Mouse (Mus musculus): ENCODE measurements around the gene Ifngr1. TPM values are rescaled to one million over a fixed set of nuclear protein-coding genes. Genes with fewer than 3 reads are reported as not detected.

The Ifngr1 gene
- polyA plus RNA-seq (2015; fragmentation: Nextera tagmentation; extraction: Ambion mirVana) = 108 and 115 TPM in 2 replicates

DNA sequence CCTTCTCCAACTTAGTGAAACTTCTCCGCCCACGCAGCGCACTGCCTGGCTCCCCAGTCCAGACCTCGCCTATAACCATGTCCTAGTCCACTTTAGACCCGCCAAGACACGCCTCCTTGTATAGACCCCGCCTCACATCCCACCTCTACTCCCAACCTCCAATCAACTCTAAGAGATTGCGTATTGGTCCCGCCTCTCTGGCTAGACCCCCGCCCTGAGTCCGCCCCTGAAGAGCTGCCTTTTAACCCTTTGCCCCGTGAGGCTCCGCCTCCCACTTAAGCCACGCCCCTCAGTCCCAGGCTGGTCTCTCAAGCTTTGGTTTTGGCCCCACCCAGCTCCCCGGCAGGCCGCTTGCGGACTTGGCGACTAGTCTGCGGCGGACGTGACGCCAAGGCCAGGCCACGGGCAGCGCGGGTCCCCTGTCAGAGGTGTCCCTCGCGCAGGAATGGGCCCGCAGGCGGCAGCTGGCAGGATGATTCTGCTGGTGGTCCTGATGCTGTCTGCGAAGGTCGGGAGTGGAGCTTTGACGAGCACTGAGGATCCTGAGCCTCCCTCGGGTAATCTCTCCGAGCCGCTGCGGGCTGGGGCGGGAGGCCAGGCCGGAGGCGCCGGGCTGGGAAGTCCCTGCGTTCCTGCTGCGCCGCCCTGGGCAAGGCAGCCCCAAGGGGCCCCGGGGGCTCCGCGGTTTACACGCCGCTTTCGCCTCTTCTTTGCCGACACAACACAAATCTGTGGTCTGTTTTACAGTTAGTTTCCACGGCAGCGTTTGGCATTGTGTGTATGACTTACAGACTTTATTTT is at the start of gene Ifngr1:
Ifngr1 (plus strand) TSS at position 309 of the 801 bp plus-strand sequence.
- no peaks in the 10 kb centered on the region for H3K27me3 ChIP-seq (replicated peaks; ENCODE audit: control insufficient read depth, insufficient read depth, low read length)
- H3K4me1 ChIP-seq (ENCODE audit: control insufficient read depth, insufficient read depth, low read length) = peaks cover 19% of the 10 kb centered on the region
- no peaks in the 10 kb centered on the region for H3K9me3 ChIP-seq (ENCODE audit: control insufficient read depth, low read length)
- peak within 1 kb of the TSS; percentile 68 for H3K4me3 ChIP-seq (ENCODE audit: low read length)
- peak within 1 kb of the TSS; percentile 90 for H3K9ac ChIP-seq (ENCODE audit: low read depth, low read length)
- peak within 1 kb of the TSS; percentile 96 for H3K27ac ChIP-seq (ENCODE audit: low read length)
- ATAC-seq = peak; percentile 95
- H3K4me2 ChIP-seq (ENCODE audit: low read depth, low read length) = peak within 1 kb of the TSS; percentile 60
- under 1% methylated on average over 52 of the region's 52 CpGs for WGBS
- no peaks in the 10 kb centered on the region for H3K36me3 ChIP-seq (ENCODE audit: control insufficient read depth, insufficient read depth, low read length)

DNA sequence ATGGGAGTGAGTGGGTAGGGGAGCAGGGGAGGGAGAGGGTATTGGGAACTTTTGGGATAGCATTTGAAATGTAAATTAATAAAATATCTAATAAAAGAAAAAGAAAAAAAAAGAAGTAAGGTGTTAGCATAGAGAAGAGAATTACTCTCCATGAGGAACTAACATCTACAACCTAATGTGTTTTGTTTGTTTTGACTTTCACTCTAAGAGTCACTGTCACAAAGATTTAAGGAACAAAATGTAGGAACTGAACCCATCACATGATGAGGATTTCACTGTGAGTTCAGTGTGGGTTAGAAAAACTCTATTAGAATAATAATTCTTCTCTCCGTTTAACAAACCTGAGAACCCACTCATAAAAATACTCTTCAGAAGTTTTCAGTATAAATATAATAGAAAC is 44.9 kb upstream of the Ifngr1 start:
- H3K27ac ChIP-seq (ENCODE audit: low read length) = no peak overlapping the region
- H3K4me2 ChIP-seq (ENCODE audit: low read depth, low read length) = no peak overlapping the region
- no peak overlapping the region for H3K4me3 ChIP-seq (ENCODE audit: low read length)
- WGBS = 91% methylated on average over 1 of the region's 1 CpGs
- H3K4me1 ChIP-seq (ENCODE audit: control insufficient read depth, insufficient read depth, low read length) = no peaks in the 10 kb centered on the region
- no peaks in the 10 kb centered on the region for H3K9me3 ChIP-seq (ENCODE audit: control insufficient read depth, low read length)
- ATAC-seq = no peak
- H3K36me3 ChIP-seq (ENCODE audit: control insufficient read depth, insufficient read depth, low read length) = no peaks in the 10 kb centered on the region
- no peaks in the 10 kb centered on the region for H3K27me3 ChIP-seq (replicated peaks; ENCODE audit: control insufficient read depth, insufficient read depth, low read length)
- H3K9ac ChIP-seq (ENCODE audit: low read depth, low read length) = no peak overlapping the region

DNA sequence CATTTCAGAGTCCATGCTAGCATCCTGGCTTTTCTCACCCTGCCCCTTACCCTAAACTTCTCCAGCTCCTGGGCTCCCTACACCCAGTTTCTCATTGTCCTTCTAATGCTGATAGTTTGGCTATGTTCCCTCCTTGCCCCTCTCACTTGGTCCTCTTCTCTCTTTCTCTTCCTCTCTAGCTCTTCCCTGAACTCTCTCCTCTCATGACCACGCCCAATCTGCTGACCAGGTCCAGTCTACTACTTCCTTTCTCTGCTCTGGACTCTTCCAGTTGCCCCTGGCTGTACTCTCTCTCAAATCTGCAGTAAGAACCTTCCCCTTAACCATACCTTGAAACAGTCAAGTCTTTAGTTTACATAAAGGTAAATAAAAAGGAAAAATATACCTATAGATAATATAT is 43.7 kb upstream of the Ifngr1 start:
- Histone ChIP-seq H3K36me3 (ENCODE audit: control insufficient read depth, insufficient read depth, low read length) (no peaks in the 10 kb centered on the region), H3K4me1 (ENCODE audit: control insufficient read depth, insufficient read depth, low read length) (no peaks in the 10 kb centered on the region), H3K4me3 (ENCODE audit: low read length) (no peak overlapping the region), H3K4me2 (ENCODE audit: low read depth, low read length) (no peak overlapping the region), H3K27ac (ENCODE audit: low read length) (no peak overlapping the region), H3K27me3 (replicated peaks; ENCODE audit: control insufficient read depth, insufficient read depth, low read length) (no peaks in the 10 kb centered on the region), H3K9ac (ENCODE audit: low read depth, low read length) (no peak overlapping the region), H3K9me3 (ENCODE audit: control insufficient read depth, low read length) (no peaks in the 10 kb centered on the region)
- 68% methylated on average over 1 of the region's 1 CpGs for WGBS
- ATAC-seq = no peak

DNA sequence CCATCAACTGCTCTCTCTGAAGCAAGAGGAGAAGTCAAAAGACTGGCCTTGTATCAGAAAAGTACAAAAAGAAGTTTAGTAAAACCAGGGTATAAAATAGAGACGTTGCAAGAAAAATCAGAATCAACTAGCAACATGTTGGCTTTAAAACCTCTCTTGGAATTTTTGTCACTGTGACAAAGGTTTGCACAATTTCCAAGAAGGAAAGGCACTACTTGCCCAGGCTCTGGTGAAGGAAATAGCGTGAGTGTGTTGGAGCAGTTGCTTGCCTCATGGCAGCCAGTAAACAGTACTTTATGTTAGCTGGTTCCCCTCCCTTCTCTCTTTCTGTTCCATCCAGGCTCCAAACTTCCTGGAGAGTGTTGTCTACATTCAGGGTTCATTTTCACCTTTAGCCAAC is 43.3 kb upstream of the Ifngr1 start:
- Histone ChIP-seq H3K4me2 (ENCODE audit: low read depth, low read length) (no peak overlapping the region), H3K9me3 (ENCODE audit: control insufficient read depth, low read length) (no peaks in the 10 kb centered on the region), H3K4me3 (ENCODE audit: low read length) (no peak overlapping the region), H3K4me1 (ENCODE audit: control insufficient read depth, insufficient read depth, low read length) (no peaks in the 10 kb centered on the region), H3K36me3 (ENCODE audit: control insufficient read depth, insufficient read depth, low read length) (no peaks in the 10 kb centered on the region), H3K27me3 (replicated peaks; ENCODE audit: control insufficient read depth, insufficient read depth, low read length) (no peaks in the 10 kb centered on the region), H3K9ac (ENCODE audit: low read depth, low read length) (no peak overlapping the region), H3K27ac (ENCODE audit: low read length) (no peak overlapping the region)
- WGBS = 91% methylated on average over 2 of the region's 2 CpGs
- no peak for ATAC-seq

DNA sequence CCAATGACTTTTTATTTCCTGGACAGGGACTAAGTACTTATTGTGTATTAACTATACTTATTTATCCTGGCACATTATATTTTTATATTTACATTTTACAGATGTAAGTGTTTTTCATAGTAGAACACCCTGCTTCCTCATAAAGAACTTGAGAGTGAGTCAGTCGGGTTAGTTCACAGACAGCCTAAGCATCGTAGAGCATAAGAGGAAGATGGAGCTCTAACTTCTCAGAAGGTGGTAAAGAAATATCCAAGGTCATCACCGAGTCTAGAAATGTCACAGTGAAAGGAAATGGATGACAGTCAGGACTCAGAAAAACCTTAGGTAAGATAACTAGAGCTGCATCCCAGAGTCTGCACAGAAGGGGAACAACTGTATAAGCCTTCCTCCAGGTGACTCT is 40.2 kb upstream of the Ifngr1 start:
- Histone ChIP-seq H3K27ac (ENCODE audit: low read length) (no peak overlapping the region), H3K4me1 (ENCODE audit: control insufficient read depth, insufficient read depth, low read length) (no peaks in the 10 kb centered on the region), H3K4me3 (ENCODE audit: low read length) (no peak overlapping the region), H3K27me3 (replicated peaks; ENCODE audit: control insufficient read depth, insufficient read depth, low read length) (no peaks in the 10 kb centered on the region), H3K36me3 (ENCODE audit: control insufficient read depth, insufficient read depth, low read length) (no peaks in the 10 kb centered on the region), H3K4me2 (ENCODE audit: low read depth, low read length) (no peak overlapping the region), H3K9me3 (ENCODE audit: control insufficient read depth, low read length) (no peaks in the 10 kb centered on the region), H3K9ac (ENCODE audit: low read depth, low read length) (no peak overlapping the region)
- WGBS = 86% methylated on average over 3 of the region's 3 CpGs
- ATAC-seq = no peak

DNA sequence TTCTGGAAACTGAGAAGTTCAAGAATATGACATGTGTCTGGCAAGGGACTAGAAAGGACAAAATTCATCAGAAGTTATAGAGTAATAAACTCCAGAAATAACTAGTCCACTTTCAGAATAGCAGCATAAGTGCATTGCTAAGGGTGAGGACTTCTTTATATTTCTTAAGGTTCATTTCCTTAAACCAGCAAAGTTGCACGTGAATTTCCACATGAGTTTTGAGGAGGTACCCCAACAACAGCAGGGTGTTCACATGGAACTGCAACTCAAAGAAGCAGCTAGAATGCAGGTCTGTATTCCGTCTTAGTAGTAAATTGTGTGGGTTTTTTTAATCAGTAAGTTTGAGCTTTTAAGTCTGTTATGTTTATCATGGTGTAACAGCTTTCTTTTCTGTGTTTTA is 37.9 kb upstream of the Ifngr1 start:
- Histone ChIP-seq H3K27me3 (replicated peaks; ENCODE audit: control insufficient read depth, insufficient read depth, low read length) (no peaks in the 10 kb centered on the region), H3K9ac (ENCODE audit: low read depth, low read length) (no peak overlapping the region), H3K4me3 (ENCODE audit: low read length) (no peak overlapping the region), H3K4me2 (ENCODE audit: low read depth, low read length) (no peak overlapping the region), H3K9me3 (ENCODE audit: control insufficient read depth, low read length) (no peaks in the 10 kb centered on the region), H3K27ac (ENCODE audit: low read length) (no peak overlapping the region), H3K4me1 (ENCODE audit: control insufficient read depth, insufficient read depth, low read length) (no peaks in the 10 kb centered on the region), H3K36me3 (ENCODE audit: control insufficient read depth, insufficient read depth, low read length) (no peaks in the 10 kb centered on the region)
- 62% methylated on average over 2 of the region's 2 CpGs for WGBS
- no peak for ATAC-seq

DNA sequence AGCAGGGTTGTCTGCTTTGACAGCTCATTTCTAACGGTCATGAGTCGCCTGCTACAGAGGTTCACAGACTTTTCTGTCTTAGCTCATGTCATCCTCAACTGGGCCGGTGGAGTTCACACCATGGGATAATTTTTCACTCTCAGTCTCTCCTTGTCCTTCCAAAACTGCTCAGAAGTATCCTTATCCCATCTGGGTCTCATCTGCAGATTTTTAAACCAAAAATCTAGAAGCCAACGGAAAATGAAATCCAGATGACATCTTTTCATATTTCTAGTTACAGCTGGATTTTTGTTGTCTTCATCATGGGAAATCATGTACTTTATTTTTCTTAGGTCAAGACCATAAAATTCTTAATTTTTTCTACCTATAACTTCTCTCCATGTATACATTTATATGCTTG is 34.1 kb upstream of the Ifngr1 start:
- Histone ChIP-seq H3K27ac (ENCODE audit: low read length) (no peak overlapping the region), H3K36me3 (ENCODE audit: control insufficient read depth, insufficient read depth, low read length) (no peaks in the 10 kb centered on the region), H3K4me1 (ENCODE audit: control insufficient read depth, insufficient read depth, low read length) (no peaks in the 10 kb centered on the region), H3K4me3 (ENCODE audit: low read length) (no peak overlapping the region), H3K9ac (ENCODE audit: low read depth, low read length) (no peak overlapping the region), H3K9me3 (ENCODE audit: control insufficient read depth, low read length) (no peaks in the 10 kb centered on the region), H3K27me3 (replicated peaks; ENCODE audit: control insufficient read depth, insufficient read depth, low read length) (no peaks in the 10 kb centered on the region), H3K4me2 (ENCODE audit: low read depth, low read length) (no peak overlapping the region)
- no peak for ATAC-seq
- 81% methylated on average over 4 of the region's 4 CpGs for WGBS

DNA sequence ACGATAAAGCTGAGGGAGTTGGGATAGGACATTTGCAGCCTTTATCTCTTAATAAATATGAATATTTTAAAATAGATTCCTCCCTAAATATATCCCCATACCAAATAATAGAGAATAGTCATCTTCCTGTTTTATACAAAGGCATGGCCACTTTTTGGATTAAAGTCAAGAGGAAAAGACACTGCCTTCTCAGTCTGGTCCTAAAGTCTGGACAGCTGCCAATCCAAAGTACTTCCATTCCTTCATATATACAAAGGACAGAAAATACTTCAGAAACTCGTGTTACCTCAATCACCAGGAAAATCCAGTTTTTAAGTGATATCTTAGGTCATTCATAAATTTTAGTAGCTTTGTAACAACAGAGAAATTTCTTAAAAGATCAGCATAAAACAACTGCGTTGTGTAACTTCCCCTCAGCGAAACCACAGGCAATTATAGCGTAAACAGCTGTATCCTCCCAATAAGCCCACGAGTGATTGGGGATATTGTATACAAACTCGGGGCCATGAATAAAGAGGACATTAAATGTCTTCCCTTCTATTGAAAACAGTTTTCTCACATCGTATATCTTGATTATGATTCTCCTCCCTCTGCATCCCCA is 32.1 kb upstream of the Ifngr1 start:
- no peaks in the 10 kb centered on the region for H3K4me1 ChIP-seq (ENCODE audit: control insufficient read depth, insufficient read depth, low read length)
- H3K27ac ChIP-seq (ENCODE audit: low read length) = no peak overlapping the region
- no peak for ATAC-seq
- no peak overlapping the region for H3K9ac ChIP-seq (ENCODE audit: low read depth, low read length)
- no peak overlapping the region for H3K4me2 ChIP-seq (ENCODE audit: low read depth, low read length)
- 59% methylated on average over 8 of the region's 8 CpGs for WGBS
- H3K4me3 ChIP-seq (ENCODE audit: low read length) = no peak overlapping the region
- H3K9me3 ChIP-seq (ENCODE audit: control insufficient read depth, low read length) = 0 out of 2 replicates have a peak, but pooled peaks cover 3% of the 10 kb centered on the region
- no peaks in the 10 kb centered on the region for H3K36me3 ChIP-seq (ENCODE audit: control insufficient read depth, insufficient read depth, low read length)
- no peaks in the 10 kb centered on the region for H3K27me3 ChIP-seq (replicated peaks; ENCODE audit: control insufficient read depth, insufficient read depth, low read length)

DNA sequence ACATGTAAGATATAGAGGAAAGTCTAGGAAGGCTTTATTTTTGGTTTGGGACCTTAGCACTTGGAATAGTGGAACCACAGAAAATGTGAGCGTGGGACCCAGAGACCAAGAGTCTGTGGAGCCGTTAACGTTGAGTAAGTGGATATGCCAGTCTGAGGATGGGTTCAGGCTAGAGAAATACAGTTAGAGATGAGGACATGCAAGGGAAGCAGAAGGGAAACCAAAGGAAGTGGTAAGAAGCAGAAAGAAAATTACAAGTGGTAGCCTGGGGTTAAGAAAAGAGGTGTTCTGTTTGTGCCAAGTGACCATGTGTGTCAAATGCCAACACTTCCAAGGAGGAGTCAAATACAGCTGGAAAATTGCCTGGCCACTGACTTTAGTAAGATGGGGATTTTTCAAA is 29.2 kb upstream of the Ifngr1 start:
- Histone ChIP-seq H3K4me1 (ENCODE audit: control insufficient read depth, insufficient read depth, low read length) (no peaks in the 10 kb centered on the region), H3K4me2 (ENCODE audit: low read depth, low read length) (no peak overlapping the region), H3K9me3 (ENCODE audit: control insufficient read depth, low read length) (0 out of 2 replicates have a peak, but pooled peaks cover 3% of the 10 kb centered on the region), H3K27me3 (replicated peaks; ENCODE audit: control insufficient read depth, insufficient read depth, low read length) (no peaks in the 10 kb centered on the region), H3K36me3 (ENCODE audit: control insufficient read depth, insufficient read depth, low read length) (no peaks in the 10 kb centered on the region), H3K9ac (ENCODE audit: low read depth, low read length) (no peak overlapping the region), H3K27ac (ENCODE audit: low read length) (no peak overlapping the region), H3K4me3 (ENCODE audit: low read length) (no peak overlapping the region)
- WGBS = 94% methylated on average over 3 of the region's 3 CpGs
- ATAC-seq = no peak
